Mouse (Mus musculus) liver, embryonic 13.5 days (tissue): ENCODE data around the gene Hipk4. TPM values are rescaled to one million over a fixed set of nuclear protein-coding genes. Genes with fewer than 3 reads are reported as not detected.

Experiments
- ATAC-seq: fragments of 200-750 bp; cut with Nextera tagmentation; 2 replicates; pipeline ENCODE4 v1.8.0; 2017; ENCODE audit warnings: low read depth, mild to moderate bottlenecking, moderate number of reproducible peaks, moderate library complexity
- DNase-seq: peaks from one replicate; pipeline ENCODE4 v3.0.0; 2022
- H3K27ac ChIP-seq: fragments of 300-500 bp; sonication (generic); 2 replicates; pipeline ENCODE4 v1.5.1; 2015; ENCODE audit warnings: moderate library complexity, mild to moderate bottlenecking, inconsistent platforms
- H3K27me3 ChIP-seq: fragments of 300-500 bp; sonication (generic); 2 replicates; pipeline ENCODE4 v1.6.1; 2015; ENCODE audit warnings: mild to moderate bottlenecking, inconsistent platforms
- H3K36me3 ChIP-seq: fragments of 300-500 bp; sonication (generic); 2 replicates; pipeline ENCODE4 v1.6.1; 2015; ENCODE audit warnings: mild to moderate bottlenecking, inconsistent platforms
- H3K4me1 ChIP-seq: fragments of 300-500 bp; sonication (generic); replicated peaks from 2 replicates; pipeline ENCODE4 v1.6.1; 2015; ENCODE audit warnings: inconsistent platforms
- H3K4me2 ChIP-seq: fragments of 300-500 bp; sonication (generic); 2 replicates; pipeline ENCODE4 v1.6.1; 2015; ENCODE audit warnings: inconsistent platforms, mild to moderate bottlenecking, moderate library complexity
- H3K4me3 ChIP-seq: fragments of 300-500 bp; sonication (generic); replicated peaks from 2 replicates; pipeline ENCODE4 v1.5.1; 2015; ENCODE audit warnings: mild to moderate bottlenecking, inconsistent platforms
- H3K9ac ChIP-seq: fragments of 300-500 bp; sonication (generic); 2 replicates; pipeline ENCODE4 v1.6.1; 2015; ENCODE audit warnings: mild to moderate bottlenecking, inconsistent platforms
- H3K9me3 ChIP-seq: fragments of 300-500 bp; sonication (generic); replicated peaks from 2 replicates; pipeline ENCODE4 v1.6.1; 2016; ENCODE audit warnings: inconsistent platforms
- WGBS: fragments of 180-500 bp; shearing (Covaris S2); methylation state at CpG from one replicate; pipeline ENCODE4 v1.1.7; 2015; ENCODE audit not compliant: insufficient replicate concordance; 5-methylcytosine and 5-hydroxymethylcytosine counted together
- polyA plus RNA-seq: library from polyadenylated mRNA; unstranded; fragments of >200 nt; fragmentation: Nextera tagmentation; extraction: Ambion mirVana; gene quantifications from 2 replicates; pipeline ENCODE4 v1.2.1, GENCODE M21; 2015

Hipk4 gene
- polyA plus RNA-seq, 1 experiment from 2014 or later: 0.08 TPM

- Histone ChIP-seq H3K4me2 (peak overlapping the region; percentile 86), H3K9ac (peak overlapping the region; percentile 84), H3K4me1 (peaks cover 83% of the 10 kb centered on the region), H3K36me3 (peaks cover 32% of the 10 kb centered on the region), H3K27ac (peak overlapping the region; percentile 96), H3K27me3 (no peaks in the 10 kb centered on the region), H3K9me3 (no peaks in the 10 kb centered on the region), H3K4me3 (peak overlapping the region; percentile 69)
- ATAC-seq: no peak
- DNase-seq: no peak
- 73% methylated on average over 16 of the region's 16 CpGs for WGBS
These were observed 18.4 kb downstream of the Hipk4 start for GRCm38 (mm10) chr7:27541431-27541830.

DNA sequence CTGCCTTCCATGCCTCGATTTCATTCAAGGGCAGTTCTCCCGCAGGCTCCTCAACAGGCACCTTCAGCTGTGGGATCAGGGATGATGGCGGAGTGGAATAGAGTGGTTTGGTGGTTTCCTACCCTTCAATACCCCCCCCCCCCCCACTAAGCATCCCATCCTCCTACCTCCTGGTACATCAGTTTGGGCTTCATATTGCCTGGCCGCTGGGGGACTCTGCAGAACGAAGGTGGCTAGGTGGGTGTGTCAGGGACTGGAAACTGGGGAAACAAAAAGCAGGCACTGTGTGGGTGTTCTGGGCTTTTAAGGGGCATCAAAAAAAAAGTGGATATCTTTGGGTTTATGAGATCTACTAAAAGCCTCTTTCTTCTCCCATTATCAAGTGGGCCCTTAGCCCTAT, 18.9 kb downstream of the Hipk4 start:
- H3K9me3 ChIP-seq: no peaks in the 10 kb centered on the region
- peaks cover 78% of the 10 kb centered on the region for H3K4me1 ChIP-seq
- H3K27me3 ChIP-seq: no peaks in the 10 kb centered on the region
- peaks cover 27% of the 10 kb centered on the region for H3K36me3 ChIP-seq
- ATAC-seq (no peak), DNase-seq (no peak)
- peak overlapping the region; percentile 84 for H3K9ac ChIP-seq
- peak overlapping the region; percentile 69 for H3K4me3 ChIP-seq
- peak overlapping the region; percentile 96 for H3K27ac ChIP-seq
- WGBS: 56% methylated on average over 5 of the region's 5 CpGs
- peak overlapping the region; percentile 86 for H3K4me2 ChIP-seq

DNA sequence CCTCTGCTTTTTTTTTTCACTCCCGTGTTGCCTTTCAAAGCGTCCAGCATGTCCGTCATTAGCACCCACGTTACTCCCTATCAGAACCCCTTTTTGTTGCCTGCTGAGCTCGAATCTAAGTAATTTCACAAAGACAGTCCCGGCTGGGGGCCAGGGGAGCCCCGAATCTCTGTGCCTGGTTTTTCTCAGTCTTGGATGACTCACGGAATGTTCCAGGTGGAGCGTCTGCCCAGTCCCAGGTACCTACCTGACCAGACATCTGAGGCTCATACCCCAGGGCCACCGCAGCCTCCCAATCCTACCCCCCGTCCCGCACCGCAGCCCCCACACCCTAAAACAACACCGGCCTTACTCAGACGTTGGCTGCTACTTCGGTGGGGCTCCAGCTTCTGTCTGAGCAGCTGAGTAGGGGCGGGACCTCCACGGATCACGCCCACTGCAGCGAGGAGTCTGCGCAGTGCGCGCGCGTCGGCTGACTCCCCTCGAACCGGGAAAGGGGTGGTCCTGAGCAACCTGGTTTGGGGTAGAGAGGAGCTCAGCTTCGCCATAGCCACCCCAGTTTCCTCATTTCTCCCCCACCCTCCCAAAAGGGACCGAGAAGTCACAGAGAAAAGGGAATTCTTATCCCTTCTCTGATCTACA, 19.4 kb downstream of the Hipk4 start:
- peak; percentile 72 for ATAC-seq
- Histone ChIP-seq H3K27ac (peak overlapping the region; percentile 96), H3K27me3 (no peaks in the 10 kb centered on the region), H3K9me3 (no peaks in the 10 kb centered on the region), H3K9ac (peak overlapping the region; percentile 84), H3K4me2 (peak overlapping the region; percentile 86), H3K36me3 (peaks cover 21% of the 10 kb centered on the region), H3K4me1 (peaks cover 72% of the 10 kb centered on the region), H3K4me3 (peak overlapping the region; percentile 69)
- peak; percentile 81 for DNase-seq
- WGBS: 3% methylated on average over 30 of the region's 30 CpGs

- Histone ChIP-seq H3K27ac (no peak overlapping the region), H3K9ac (peak overlapping the region; percentile 84), H3K36me3 (peaks cover 15% of the 10 kb centered on the region), H3K4me1 (peaks cover 67% of the 10 kb centered on the region), H3K4me2 (peak overlapping the region; percentile 86), H3K4me3 (peak overlapping the region; percentile 69), H3K9me3 (no peaks in the 10 kb centered on the region), H3K27me3 (no peaks in the 10 kb centered on the region)
- DNase-seq (no peak), ATAC-seq (no peak)
- 41% methylated on average over 6 of the region's 6 CpGs for WGBS
These were observed 20.0 kb downstream of the Hipk4 start for GRCm38 (mm10) chr7:27543065-27543464.

GRCm38 (mm10) chr7:27543851-27544250, 20.8 kb downstream of the Hipk4 start:
- no peaks in the 10 kb centered on the region for H3K9me3 ChIP-seq
- H3K4me2 ChIP-seq: no peak overlapping the region
- H3K27me3 ChIP-seq: no peaks in the 10 kb centered on the region
- 80% methylated on average over 4 of the region's 4 CpGs for WGBS
- no peak overlapping the region for H3K4me3 ChIP-seq
- H3K4me1 ChIP-seq: peaks cover 59% of the 10 kb centered on the region
- peak overlapping the region; percentile 4; the same call in 1 of the 2 replicates for H3K27ac ChIP-seq
- no peak overlapping the region for H3K9ac ChIP-seq
- no peak for DNase-seq
- ATAC-seq: no peak
- H3K36me3 ChIP-seq: peaks cover 12% of the 10 kb centered on the region

- Histone ChIP-seq H3K27ac (no peak overlapping the region), H3K9me3 (no peaks in the 10 kb centered on the region), H3K4me3 (no peak overlapping the region), H3K4me1 (peaks cover 52% of the 10 kb centered on the region), H3K9ac (no peak overlapping the region), H3K36me3 (peaks cover 4% of the 10 kb centered on the region; the same call in 1 of the 2 replicates), H3K27me3 (no peaks in the 10 kb centered on the region), H3K4me2 (no peak overlapping the region)
- DNase-seq (no peak), ATAC-seq (no peak)
- 53% methylated on average over 12 of the region's 12 CpGs for WGBS
These were observed 21.8 kb downstream of the Hipk4 start for GRCm38 (mm10) chr7:27544675-27545370.

DNA sequence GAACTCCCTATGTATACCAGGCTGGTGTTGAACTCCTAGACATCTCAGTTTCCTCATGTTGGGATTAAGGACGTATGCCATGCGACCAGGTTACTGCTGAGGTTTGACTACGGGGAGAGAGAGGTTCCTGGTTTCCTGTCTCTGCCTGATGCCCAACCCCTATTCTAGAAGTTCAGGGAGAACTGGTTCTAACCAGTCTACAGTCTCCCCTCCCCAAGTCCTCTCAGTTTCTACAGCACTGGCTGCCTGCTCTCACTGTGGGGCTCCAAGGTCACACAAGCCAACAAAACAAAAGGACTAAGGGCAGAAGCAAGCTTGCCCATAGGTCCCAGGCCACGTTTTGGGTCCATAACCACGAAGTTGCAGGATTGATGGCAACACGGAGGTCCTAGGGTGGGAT, 26.5 kb downstream of the Hipk4 start:
- H3K27me3 ChIP-seq: no peaks in the 10 kb centered on the region
- no peak overlapping the region for H3K4me2 ChIP-seq
- ATAC-seq (no peak), DNase-seq (no peak)
- H3K9ac ChIP-seq: no peak overlapping the region
- H3K36me3 ChIP-seq: no peaks in the 10 kb centered on the region
- 56% methylated on average over 6 of the region's 6 CpGs for WGBS
- H3K27ac ChIP-seq: no peak overlapping the region
- no peak overlapping the region for H3K4me3 ChIP-seq
- H3K9me3 ChIP-seq: no peaks in the 10 kb centered on the region
- H3K4me1 ChIP-seq: peaks cover 36% of the 10 kb centered on the region

- peak overlapping the region; percentile 82 for H3K27ac ChIP-seq
- ATAC-seq (no peak), DNase-seq (no peak)
- H3K4me2 ChIP-seq: peak overlapping the region; percentile 81
- H3K4me3 ChIP-seq: peak overlapping the region; percentile 84
- peaks cover 12% of the 10 kb centered on the region for H3K36me3 ChIP-seq
- H3K4me1 ChIP-seq: peaks cover 31% of the 10 kb centered on the region
- H3K9ac ChIP-seq: peak overlapping the region; percentile 87
- H3K27me3 ChIP-seq: no peaks in the 10 kb centered on the region
- WGBS: 47% methylated on average over 5 of the region's 5 CpGs
- H3K9me3 ChIP-seq: no peaks in the 10 kb centered on the region
These were observed 29.0 kb downstream of the Hipk4 start for GRCm38 (mm10) chr7:27552070-27552469.

- under 1% methylated on average over 41 of the region's 41 CpGs for WGBS
- H3K9ac ChIP-seq: peak within 1 kb of the TSS; percentile 87
- peak within 1 kb of the TSS; percentile 84 for H3K4me3 ChIP-seq
- peak within 1 kb of the TSS; percentile 81 for H3K4me2 ChIP-seq
- peak; percentile 96 for DNase-seq
- H3K4me1 ChIP-seq: peaks cover 31% of the 10 kb centered on the region
- peak within 1 kb of the TSS; percentile 82 for H3K27ac ChIP-seq
- H3K27me3 ChIP-seq: no peaks in the 10 kb centered on the region
- H3K36me3 ChIP-seq: peaks cover 12% of the 10 kb centered on the region
- ATAC-seq: peak; percentile 100
- no peaks in the 10 kb centered on the region for H3K9me3 ChIP-seq
These were observed 30.0 kb downstream of the Hipk4 start, which contains the start of the genes Pld3 and 2310022A10Rik for GRCm38 (mm10) chr7:27552931-27553513. Pld3 (minus strand) TSS chr7:27553218. 2310022A10Rik (plus strand) TSS chr7:27553233.

GRCm38 (mm10) chr7:27560291-27560887, 37.3 kb downstream of the Hipk4 start:
- Histone ChIP-seq H3K9ac (0 out of 2 replicates have a peak overlapping the region, but pooled peaks have one; percentile 9), H3K27me3 (no peaks in the 10 kb centered on the region), H3K9me3 (no peaks in the 10 kb centered on the region), H3K4me3 (no peak overlapping the region), H3K4me2 (peak overlapping the region; percentile 23; the same call in 1 of the 2 replicates), H3K4me1 (peaks cover 12% of the 10 kb centered on the region), H3K27ac (peak overlapping the region; percentile 2; the same call in 1 of the 2 replicates), H3K36me3 (peaks cover 78% of the 10 kb centered on the region)
- ATAC-seq (0 out of 2 replicates have a peak, but pooled peaks have one; percentile 34), DNase-seq (no peak)
- WGBS: 46% methylated on average over 8 of the region's 8 CpGs

- Histone ChIP-seq H3K4me2 (no peak overlapping the region), H3K4me1 (peaks cover 12% of the 10 kb centered on the region), H3K27ac (no peak overlapping the region), H3K36me3 (peaks cover 78% of the 10 kb centered on the region), H3K9ac (no peak overlapping the region), H3K9me3 (no peaks in the 10 kb centered on the region), H3K4me3 (no peak overlapping the region), H3K27me3 (no peaks in the 10 kb centered on the region)
- no peak for ATAC-seq
- WGBS: 67% methylated on average over 1 of the region's 1 CpGs
- DNase-seq: no peak
These were observed 37.9 kb downstream of the Hipk4 start for GRCm38 (mm10) chr7:27560978-27561377.
